Mouse (Mus musculus) urinary bladder, postnatal 4 days (tissue): ENCODE data around the gene Galnt2.
A peak's percentile ranks its signal among the peaks of the same experiment; 100 is the strongest.

Source experiments
- DNase-seq, 2 experiments: peaks; one replicate each; pipeline ENCODE4 v3.0.0; 2021 to 2022; ENCODE audit warnings: low spot score in 2 of 2

Galnt2 gene

GRCm38 (mm10) chr8:124234496-124234895 is 3.3 kb downstream of the Galnt2 start:
- DNase-seq: no peak

DNA sequence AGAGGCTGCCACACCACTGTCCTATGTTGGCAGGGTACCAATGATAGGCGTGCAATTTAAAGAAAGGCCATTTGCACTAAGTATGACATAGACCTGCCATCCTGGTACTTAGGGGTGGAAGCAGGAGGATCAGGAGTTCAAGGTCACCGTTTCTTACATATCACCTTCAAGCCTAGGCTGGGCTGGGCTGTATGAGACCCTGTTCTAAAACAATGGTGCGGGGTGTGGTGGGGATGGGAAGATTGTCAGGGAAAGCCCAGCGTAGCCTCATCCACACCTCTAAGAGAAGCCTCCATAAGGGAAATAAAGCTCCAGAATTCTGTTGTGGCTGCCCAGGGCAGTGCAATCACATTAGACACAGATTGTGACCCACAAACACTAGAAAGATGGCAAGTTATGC is 4.3 kb downstream of the Galnt2 start:
- no peak for DNase-seq

DNA sequence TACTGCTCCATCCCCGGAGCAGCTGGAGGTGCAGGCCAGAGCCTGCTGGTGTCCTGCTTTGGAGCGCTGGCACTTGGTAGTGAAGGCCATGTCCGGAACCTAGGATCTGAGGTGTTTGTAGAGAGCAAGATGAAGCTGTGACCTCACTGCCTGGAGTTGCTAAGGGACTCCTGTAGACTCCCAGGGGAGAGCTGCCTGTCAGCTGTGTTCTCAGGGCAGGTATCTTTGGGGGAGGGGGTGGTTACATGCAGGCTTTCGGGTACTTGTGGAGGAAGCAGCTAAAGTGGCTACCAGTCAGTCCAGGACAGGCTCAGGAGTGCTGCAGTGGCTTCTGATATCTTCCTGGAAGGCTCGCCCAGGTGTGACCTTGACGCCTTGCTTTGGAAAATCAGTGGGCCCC is 8.2 kb downstream of the Galnt2 start:
- no peak for DNase-seq

DNA sequence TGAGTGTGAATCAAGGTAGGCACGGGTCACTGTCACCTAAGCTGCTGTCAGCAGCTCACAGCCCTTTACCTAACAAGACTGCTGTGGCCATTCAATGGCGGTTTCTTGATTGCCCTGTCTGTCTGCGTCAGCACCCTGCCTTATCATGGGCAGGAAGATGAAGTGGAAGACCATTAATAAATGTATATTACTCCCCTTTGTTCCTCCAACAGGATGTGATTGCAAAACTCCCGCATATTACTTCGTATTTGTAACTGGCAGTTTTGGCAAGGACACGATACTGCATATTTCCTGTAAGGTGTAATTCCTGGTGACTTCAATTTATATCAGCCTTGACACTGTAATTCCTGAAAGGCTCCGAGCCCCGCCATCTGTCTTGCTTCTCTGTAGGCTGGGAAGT is 9.7 kb downstream of the Galnt2 start:
- DNase-seq: no peak

DNA sequence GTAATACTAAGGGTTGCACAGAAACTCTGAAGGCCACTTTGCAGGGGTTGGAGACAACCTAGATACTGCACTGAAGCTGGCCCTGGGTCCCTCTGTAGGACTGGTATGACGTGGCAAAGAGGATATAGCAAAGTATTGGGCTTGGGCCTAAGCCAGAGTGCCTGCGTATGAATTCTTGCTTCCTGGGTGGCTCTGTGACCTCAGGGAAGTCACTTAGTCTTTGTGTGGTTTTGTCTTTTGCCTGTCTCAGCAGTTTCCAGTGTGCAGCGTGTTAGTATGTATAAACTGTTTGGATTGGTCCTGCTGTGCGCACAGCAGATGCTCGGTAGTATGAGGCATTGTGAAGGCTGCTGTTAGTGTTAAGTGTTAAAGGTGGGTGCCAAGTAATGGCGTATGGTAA is 11.0 kb downstream of the Galnt2 start:
- DNase-seq: no peak

DNA sequence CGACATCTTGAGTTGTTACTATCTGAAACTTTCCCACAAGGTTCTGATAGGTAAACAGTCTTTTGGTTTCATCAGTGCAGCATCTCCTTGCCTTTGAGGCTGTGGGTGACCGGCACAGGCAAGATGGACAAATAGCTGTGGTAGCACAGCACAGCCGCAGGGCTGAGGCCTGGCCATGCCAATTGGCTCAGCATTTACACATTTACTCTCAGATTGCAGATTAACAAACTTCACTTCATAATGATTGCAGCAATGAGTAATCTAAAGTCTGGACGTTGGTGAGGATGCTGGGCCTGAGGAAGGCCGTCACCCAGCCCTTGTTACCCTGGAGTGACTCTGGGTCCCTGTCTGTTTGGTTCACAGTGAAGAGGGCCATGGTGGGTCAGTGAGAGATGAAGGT is 11.7 kb downstream of the Galnt2 start:
- DNase-seq: no peak

DNA sequence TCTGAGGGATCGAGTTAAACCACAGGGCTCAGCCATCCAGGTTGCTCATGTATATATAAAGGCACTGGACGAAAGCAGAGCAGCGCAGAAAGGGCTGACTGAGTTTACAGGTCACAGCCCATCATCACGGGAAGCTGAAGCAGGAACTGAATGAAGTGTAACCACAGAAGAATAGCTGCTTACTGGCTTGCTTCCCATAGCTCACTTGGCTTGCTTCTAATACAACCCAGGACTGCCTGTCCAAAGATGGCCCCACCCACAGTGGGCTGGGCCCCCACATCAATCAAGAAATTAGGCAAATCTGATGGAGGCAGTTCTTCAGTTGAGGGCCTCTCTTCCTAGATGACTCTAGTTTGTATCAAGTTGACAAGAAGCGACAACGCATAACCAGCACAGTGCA is 16.4 kb downstream of the Galnt2 start:
- DNase-seq: no peak

- no peak for DNase-seq
These were observed 17.5 kb downstream of the Galnt2 start for GRCm38 (mm10) chr8:124248688-124249087.

DNA sequence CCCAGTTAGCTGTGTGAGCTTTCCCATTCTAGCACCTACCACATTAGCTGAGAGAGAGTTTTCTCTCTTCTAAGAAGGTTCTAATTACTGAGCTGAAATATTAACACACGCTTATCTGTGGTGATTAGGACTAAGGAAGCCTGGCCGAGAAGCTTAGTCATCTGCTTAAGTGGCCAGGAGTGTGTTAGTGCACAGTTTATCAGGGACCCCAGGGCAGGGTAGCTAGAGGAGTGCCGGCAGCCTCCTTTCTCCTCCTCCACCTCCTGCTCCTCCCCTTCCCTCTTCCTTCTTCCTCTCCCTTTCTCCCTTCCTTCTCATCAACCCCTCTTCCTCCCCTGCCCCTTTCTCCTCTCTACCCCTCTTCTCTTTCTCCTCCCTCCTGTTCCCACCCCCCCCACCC is 19.1 kb downstream of the Galnt2 start:
- no peak for DNase-seq

- DNase-seq: no peak
These were observed 19.6 kb downstream of the Galnt2 start for GRCm38 (mm10) chr8:124250785-124251184.

DNA sequence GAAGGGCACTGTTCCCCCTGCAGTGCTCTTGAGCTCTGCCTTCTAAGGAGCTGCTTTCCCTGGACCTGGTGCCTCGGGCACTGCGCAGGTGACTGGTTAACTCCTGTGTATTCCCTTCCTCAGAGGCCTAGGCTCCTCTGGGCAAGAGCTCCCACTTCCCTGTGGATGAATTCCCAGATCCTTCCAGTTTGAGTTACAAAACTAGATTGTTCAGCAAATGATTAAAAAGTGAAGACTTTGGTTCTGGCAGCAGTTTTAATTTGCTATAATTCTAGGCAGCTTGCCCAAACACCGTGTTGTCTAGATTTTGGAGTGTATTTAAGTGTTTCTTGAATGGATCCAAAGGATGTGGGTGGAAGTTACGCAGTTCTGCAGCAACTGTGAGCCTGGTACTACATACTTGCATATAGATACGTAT is 21.4 kb downstream of the Galnt2 start:
- DNase-seq: no peak

- no peak for DNase-seq
These were observed 22.7 kb downstream of the Galnt2 start for GRCm38 (mm10) chr8:124253939-124254338.

DNA sequence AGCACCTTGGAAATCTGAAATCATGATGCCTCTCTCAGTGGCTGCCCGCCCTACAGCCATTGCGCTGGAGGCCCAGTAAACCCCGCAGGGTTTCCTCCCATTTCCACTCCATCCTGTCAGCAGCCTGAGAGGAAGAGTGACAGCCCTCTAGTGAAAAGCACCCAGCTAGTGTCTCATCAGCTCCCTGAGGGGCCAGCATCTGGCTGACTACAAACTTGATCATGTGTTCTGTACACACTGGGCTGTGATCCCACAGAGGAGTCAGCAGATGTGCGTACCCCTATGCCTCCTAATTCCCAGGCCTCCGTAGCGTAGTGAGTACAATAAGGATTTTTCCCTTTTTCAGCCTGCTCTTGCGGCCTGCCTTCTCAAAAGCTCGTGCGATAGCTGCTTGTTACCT is 25.6 kb downstream of the Galnt2 start:
- DNase-seq: no peak

GRCm38 (mm10) chr8:124257363-124257762 is 26.2 kb downstream of the Galnt2 start:
- peak; percentile 64 to 69 for DNase-seq

DNA sequence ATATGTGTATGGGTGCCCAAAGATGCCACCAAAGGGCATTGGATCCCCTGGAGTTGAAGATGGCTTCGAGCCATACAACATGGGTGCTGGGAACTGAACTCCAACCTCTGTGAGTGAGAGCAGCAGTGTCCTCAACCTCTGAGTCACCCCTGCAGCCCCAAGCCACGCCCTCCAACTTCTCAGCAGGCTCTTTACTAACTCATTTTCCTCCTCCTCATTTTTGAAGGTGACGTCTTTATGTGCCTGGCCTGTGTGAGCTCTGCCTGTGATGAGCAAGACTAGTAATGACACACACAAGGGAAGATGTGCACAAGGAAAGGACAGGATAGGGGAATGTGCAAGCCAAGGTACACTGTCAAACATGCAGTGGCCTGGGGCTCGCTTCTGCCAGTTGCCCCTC is 28.0 kb downstream of the Galnt2 start:
- no peak for DNase-seq

GRCm38 (mm10) chr8:124259925-124260324 is 28.7 kb downstream of the Galnt2 start:
- no peak for DNase-seq

GRCm38 (mm10) chr8:124260371-124260770 is 29.2 kb downstream of the Galnt2 start:
- DNase-seq: no peak

DNA sequence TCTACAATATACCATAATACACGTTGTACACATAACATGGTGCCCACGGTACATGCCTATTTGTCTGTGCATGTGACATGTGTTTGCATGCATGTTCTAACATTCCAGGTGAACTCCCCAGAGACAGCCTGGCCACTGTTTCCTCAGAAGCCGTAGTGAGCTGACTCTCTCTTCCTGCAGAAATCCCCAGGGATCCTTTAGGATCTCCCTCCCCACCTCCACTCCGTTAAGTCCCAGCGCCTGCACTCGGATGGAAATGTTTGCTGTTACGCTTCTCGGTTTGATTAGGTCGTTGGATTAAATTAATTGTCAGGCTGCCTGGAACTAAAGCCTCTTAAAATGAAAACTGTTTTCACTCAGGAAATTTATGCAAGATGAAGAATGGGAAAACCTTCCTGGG is 31.9 kb downstream of the Galnt2 start:
- DNase-seq: no peak

GRCm38 (mm10) chr8:124264032-124264431 is 32.8 kb downstream of the Galnt2 start:
- no peak for DNase-seq

- no peak for DNase-seq
These were observed 33.5 kb downstream of the Galnt2 start for GRCm38 (mm10) chr8:124264671-124265070.

- no peak for DNase-seq
These were observed 33.9 kb downstream of the Galnt2 start for GRCm38 (mm10) chr8:124265130-124265529.

- DNase-seq: no peak
These were observed 34.6 kb downstream of the Galnt2 start for GRCm38 (mm10) chr8:124265798-124266197.

- DNase-seq: no peak
These were observed 36.0 kb downstream of the Galnt2 start for GRCm38 (mm10) chr8:124267206-124267605.

DNA sequence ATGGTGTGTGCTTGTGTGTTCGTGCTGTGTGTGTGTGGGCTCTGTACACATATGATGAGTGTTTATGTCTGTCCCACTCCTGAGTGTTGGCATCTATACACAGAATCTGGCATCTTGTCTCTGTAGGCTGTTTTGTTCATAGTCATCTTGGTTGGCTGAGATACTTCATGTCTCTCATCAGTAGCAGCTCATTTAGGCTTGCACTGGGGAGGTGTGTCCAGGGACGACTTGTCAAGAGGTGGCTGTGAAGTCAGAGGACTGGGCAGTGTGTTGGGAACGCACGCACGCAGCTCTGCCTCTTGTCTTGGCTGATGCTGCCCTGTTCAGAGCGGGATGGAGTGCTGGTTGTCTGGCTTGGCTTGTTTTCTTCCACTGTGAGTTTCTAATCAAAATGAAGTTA is 39.3 kb downstream of the Galnt2 start:
- DNase-seq: no peak

DNA sequence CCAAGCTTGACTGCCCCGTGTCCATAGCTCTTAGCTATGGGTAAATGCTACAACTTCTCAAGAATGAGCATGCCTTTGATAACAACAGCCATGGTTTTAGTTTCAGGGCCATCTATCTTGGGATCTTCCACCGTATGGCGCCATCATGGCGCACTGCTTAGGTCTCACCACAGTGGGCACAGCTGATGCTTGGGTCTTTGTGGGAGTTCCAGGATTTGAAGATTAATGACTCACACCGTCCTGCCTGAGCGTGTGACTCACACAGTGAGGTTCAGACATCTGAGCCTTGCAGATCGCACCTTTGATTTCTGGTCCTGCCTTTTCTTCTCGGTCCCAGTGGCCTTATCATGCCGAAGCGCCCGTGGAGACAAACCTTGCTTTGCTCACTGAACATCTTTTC is 39.7 kb downstream of the Galnt2 start:
- no peak for DNase-seq
